Mouse (Mus musculus): ENCODE measurements around the gene Gtf3c1. TPM values are rescaled to one million over a fixed set of nuclear protein-coding genes. Genes with fewer than 3 reads are reported as not detected.

The Gtf3c1 gene
- polyA plus RNA-seq (2016; fragmentation: Nextera tagmentation; extraction: Ambion mirVana), result 47.5 and 47.6 TPM in 2 replicates

- Histone ChIP-seq H3K4me2 (replicated peaks) (peak within 1 kb of the TSS; percentile 68), H3K4me3 (peak within 1 kb of the TSS; percentile 93), H3K4me1 (peaks cover 30% of the 10 kb centered on the region), H3K27ac (peak within 1 kb of the TSS; percentile 93), H3K36me3 (peaks cover 20% of the 10 kb centered on the region), H3K27me3 (no peaks in the 10 kb centered on the region), H3K9ac (peak within 1 kb of the TSS; percentile 94), H3K9me3 (no peaks in the 10 kb centered on the region)
- WGBS, result under 1% methylated on average over 45 of the region's 45 CpGs
- peak; percentile 96 for ATAC-seq (ENCODE audit: insufficient number of reproducible peaks, insufficient read depth, low FRiP score, low TSS enrichment)
Observed at GRCm38 (mm10) chr7:125707593-125708022, at the start of gene Gtf3c1, which contains the start of gene D430042O09Rik. Gene Gtf3c1 (minus strand): TSS chr7:125707780. Gene D430042O09Rik (plus strand): TSS chr7:125707888.

DNA sequence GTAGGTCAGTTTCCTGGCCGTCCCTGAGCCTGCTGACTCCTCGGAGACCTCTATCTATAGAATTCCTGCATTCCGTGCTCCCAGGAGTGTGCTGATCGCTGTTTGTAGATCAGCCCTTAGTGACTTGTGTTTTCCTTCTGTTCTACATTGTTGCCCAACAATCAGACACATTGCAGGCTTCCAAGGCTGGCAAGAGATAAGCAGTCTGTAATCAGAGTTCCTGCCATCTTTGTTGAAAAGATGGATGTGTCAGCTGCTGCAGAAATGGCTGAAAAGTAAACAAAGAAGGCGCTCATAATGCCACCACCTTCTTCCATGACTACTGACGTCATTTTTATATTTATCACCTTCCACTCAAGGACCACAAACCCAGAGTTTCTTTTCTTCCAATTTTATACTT, 49.2 kb upstream of the Gtf3c1 start:
- Histone ChIP-seq H3K4me2 (replicated peaks) (no peak overlapping the region), H3K9me3 (no peaks in the 10 kb centered on the region), H3K4me3 (no peak overlapping the region), H3K27ac (no peak overlapping the region), H3K27me3 (no peaks in the 10 kb centered on the region), H3K4me1 (no peaks in the 10 kb centered on the region), H3K36me3 (0 out of 2 replicates have a peak, but pooled peaks cover 10% of the 10 kb centered on the region), H3K9ac (no peak overlapping the region)
- ATAC-seq (ENCODE audit: insufficient number of reproducible peaks, insufficient read depth, low FRiP score, low TSS enrichment), result no peak
- 74% methylated on average over 6 of the region's 6 CpGs for WGBS

- ATAC-seq (ENCODE audit: insufficient number of reproducible peaks, insufficient read depth, low FRiP score, low TSS enrichment), result no peak
- Histone ChIP-seq H3K4me3 (no peak overlapping the region), H3K4me1 (no peaks in the 10 kb centered on the region), H3K4me2 (replicated peaks) (no peak overlapping the region), H3K36me3 (no peaks in the 10 kb centered on the region), H3K9me3 (no peaks in the 10 kb centered on the region), H3K27me3 (no peaks in the 10 kb centered on the region), H3K9ac (no peak overlapping the region), H3K27ac (no peak overlapping the region)
- WGBS, result 84% methylated on average over 3 of the region's 3 CpGs
Observed at GRCm38 (mm10) chr7:125753326-125753715, 45.7 kb upstream of the Gtf3c1 start.

GRCm38 (mm10) chr7:125752699-125753325, 45.2 kb upstream of the Gtf3c1 start:
- Histone ChIP-seq H3K27ac (no peak overlapping the region), H3K9me3 (no peaks in the 10 kb centered on the region), H3K36me3 (no peaks in the 10 kb centered on the region), H3K4me2 (replicated peaks) (no peak overlapping the region), H3K9ac (no peak overlapping the region), H3K4me1 (no peaks in the 10 kb centered on the region), H3K27me3 (no peaks in the 10 kb centered on the region), H3K4me3 (no peak overlapping the region)
- WGBS, result 86% methylated on average over 7 of the region's 7 CpGs
- ATAC-seq (ENCODE audit: insufficient number of reproducible peaks, insufficient read depth, low FRiP score, low TSS enrichment), result no peak

GRCm38 (mm10) chr7:125748186-125748585, 40.6 kb upstream of the Gtf3c1 start:
- no peaks in the 10 kb centered on the region for H3K27me3 ChIP-seq
- 54% methylated on average over 3 of the region's 3 CpGs for WGBS
- no peak for ATAC-seq (ENCODE audit: insufficient number of reproducible peaks, insufficient read depth, low FRiP score, low TSS enrichment)

DNA sequence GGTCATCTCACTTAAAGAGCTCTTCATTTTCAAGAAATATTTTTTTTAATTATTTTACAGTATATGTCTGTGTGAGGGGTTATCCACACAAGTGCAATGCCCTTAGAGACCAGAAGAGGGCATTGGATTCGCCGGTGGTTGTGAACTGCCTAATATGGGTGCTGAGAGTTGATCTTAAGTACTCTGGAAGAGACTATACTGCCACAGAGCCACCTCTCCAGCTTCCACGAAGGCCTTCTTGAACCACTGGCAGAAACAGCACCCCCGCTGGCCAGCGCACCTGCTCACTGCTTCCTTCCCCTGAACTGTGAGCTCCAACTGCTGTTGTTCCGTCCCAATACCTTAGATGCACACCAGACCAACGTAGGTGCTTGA, 39.7 kb upstream of the Gtf3c1 start:
- no peak for ATAC-seq (ENCODE audit: insufficient number of reproducible peaks, insufficient read depth, low FRiP score, low TSS enrichment)
- no peaks in the 10 kb centered on the region for H3K9me3 ChIP-seq
- no peaks in the 10 kb centered on the region for H3K4me1 ChIP-seq
- H3K4me2 ChIP-seq (replicated peaks), result no peak overlapping the region
- 62% methylated on average over 7 of the region's 7 CpGs for WGBS
- H3K27me3 ChIP-seq, result no peaks in the 10 kb centered on the region
- H3K4me3 ChIP-seq, result no peak overlapping the region
- no peaks in the 10 kb centered on the region for H3K36me3 ChIP-seq
- no peak overlapping the region for H3K9ac ChIP-seq
- H3K27ac ChIP-seq, result no peak overlapping the region

More at GRCm38 (mm10) chr7:125748186-125748585, 40.6 kb upstream of the Gtf3c1 start:
- Histone ChIP-seq H3K4me3 (no peak overlapping the region), H3K4me1 (no peaks in the 10 kb centered on the region), H3K9ac (no peak overlapping the region), H3K4me2 (replicated peaks) (no peak overlapping the region), H3K9me3 (no peaks in the 10 kb centered on the region), H3K27ac (no peak overlapping the region), H3K36me3 (no peaks in the 10 kb centered on the region)

- Histone ChIP-seq H3K9me3 (no peaks in the 10 kb centered on the region), H3K36me3 (no peaks in the 10 kb centered on the region)
Observed at GRCm38 (mm10) chr7:125746621-125747315, 39.2 kb upstream of the Gtf3c1 start.

DNA sequence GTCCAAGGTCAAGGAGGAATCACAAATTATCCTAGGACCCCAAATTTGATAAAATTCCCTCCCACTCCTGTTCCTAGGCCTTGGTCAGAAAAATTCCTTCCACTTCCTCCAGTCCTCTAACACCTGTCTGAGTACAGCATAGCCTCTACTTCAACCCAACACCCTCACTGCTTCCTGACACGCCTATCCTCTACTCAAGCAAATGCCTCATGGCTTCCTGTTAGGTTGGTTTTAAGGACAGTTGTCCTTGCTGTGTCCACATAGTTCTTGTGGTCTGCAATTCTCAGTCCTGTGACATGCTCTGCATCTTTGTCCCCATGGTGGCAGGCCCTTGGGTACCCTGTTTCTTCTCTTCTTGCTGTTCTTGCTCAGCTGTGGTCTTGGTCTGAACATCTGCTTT, 37.2 kb upstream of the Gtf3c1 start:
- Histone ChIP-seq H3K9ac (no peak overlapping the region), H3K36me3 (no peaks in the 10 kb centered on the region), H3K27me3 (no peaks in the 10 kb centered on the region), H3K4me2 (replicated peaks) (no peak overlapping the region), H3K4me3 (no peak overlapping the region), H3K4me1 (no peaks in the 10 kb centered on the region), H3K9me3 (no peaks in the 10 kb centered on the region), H3K27ac (no peak overlapping the region)
- ATAC-seq (ENCODE audit: insufficient number of reproducible peaks, insufficient read depth, low FRiP score, low TSS enrichment), result no peak
- WGBS, result 89% methylated on average over 1 of the region's 1 CpGs

More at GRCm38 (mm10) chr7:125746621-125747315, 39.2 kb upstream of the Gtf3c1 start:
- H3K4me3 ChIP-seq, result no peak overlapping the region
- 82% methylated on average over 2 of the region's 2 CpGs for WGBS
- H3K4me2 ChIP-seq (replicated peaks), result no peak overlapping the region
- no peak overlapping the region for H3K27ac ChIP-seq
- H3K9ac ChIP-seq, result no peak overlapping the region
- H3K27me3 ChIP-seq, result no peaks in the 10 kb centered on the region
- H3K4me1 ChIP-seq, result no peaks in the 10 kb centered on the region
- no peak for ATAC-seq (ENCODE audit: insufficient number of reproducible peaks, insufficient read depth, low FRiP score, low TSS enrichment)

- no peak overlapping the region for H3K27ac ChIP-seq
- no peak for ATAC-seq (ENCODE audit: insufficient number of reproducible peaks, insufficient read depth, low FRiP score, low TSS enrichment)
- 54% methylated on average over 1 of the region's 1 CpGs for WGBS
- H3K36me3 ChIP-seq, result no peaks in the 10 kb centered on the region
- no peak overlapping the region for H3K4me3 ChIP-seq
- H3K27me3 ChIP-seq, result no peaks in the 10 kb centered on the region
- no peaks in the 10 kb centered on the region for H3K4me1 ChIP-seq
- no peak overlapping the region for H3K4me2 ChIP-seq (replicated peaks)
- no peaks in the 10 kb centered on the region for H3K9me3 ChIP-seq
- H3K9ac ChIP-seq, result no peak overlapping the region
Observed at GRCm38 (mm10) chr7:125741271-125741703, 33.7 kb upstream of the Gtf3c1 start.

GRCm38 (mm10) chr7:125740521-125740920, 32.9 kb upstream of the Gtf3c1 start:
- Histone ChIP-seq H3K27me3 (no peaks in the 10 kb centered on the region), H3K4me2 (replicated peaks) (no peak overlapping the region), H3K36me3 (no peaks in the 10 kb centered on the region), H3K9me3 (no peaks in the 10 kb centered on the region), H3K9ac (no peak overlapping the region), H3K4me3 (no peak overlapping the region), H3K27ac (no peak overlapping the region), H3K4me1 (no peaks in the 10 kb centered on the region)
- no peak for ATAC-seq (ENCODE audit: insufficient number of reproducible peaks, insufficient read depth, low FRiP score, low TSS enrichment)
- WGBS, result 62% methylated on average over 2 of the region's 2 CpGs

DNA sequence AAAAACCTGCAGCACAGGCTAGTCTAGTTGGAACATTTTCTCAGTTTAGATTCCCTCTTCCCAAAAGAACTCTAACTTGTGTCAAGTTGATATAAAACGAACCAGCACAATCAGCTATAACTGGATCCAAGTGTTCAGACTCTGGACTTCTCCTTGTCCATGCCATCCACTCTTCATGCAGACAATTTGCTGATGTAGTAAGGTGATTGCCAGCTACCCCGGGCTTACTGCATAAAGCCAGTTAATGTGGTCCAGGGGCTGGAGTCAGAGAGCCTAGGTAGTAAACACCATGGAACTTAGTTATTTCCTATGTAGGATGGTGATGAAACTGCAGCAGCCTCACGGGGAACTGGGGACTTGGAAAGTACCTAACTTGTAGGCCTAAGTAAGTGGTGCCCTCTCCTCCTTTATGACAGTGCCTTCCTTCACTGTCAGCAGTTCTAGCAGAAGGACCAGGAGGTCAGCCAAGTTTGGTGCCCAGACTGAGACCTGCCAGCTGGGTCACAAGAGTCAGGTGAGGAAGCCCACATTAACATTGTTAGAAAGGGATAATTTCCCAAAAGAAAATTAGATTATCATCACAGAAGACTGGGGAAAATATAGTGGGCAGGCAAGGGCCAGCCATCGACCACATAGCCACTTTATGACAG, 28.9 kb upstream of the Gtf3c1 start:
- H3K36me3 ChIP-seq, result no peaks in the 10 kb centered on the region
- H3K27me3 ChIP-seq, result no peaks in the 10 kb centered on the region
- WGBS, result 80% methylated on average over 4 of the region's 4 CpGs
- H3K4me1 ChIP-seq, result no peaks in the 10 kb centered on the region
- H3K4me3 ChIP-seq, result no peak overlapping the region
- H3K4me2 ChIP-seq (replicated peaks), result no peak overlapping the region
- H3K9ac ChIP-seq, result no peak overlapping the region
- no peak overlapping the region for H3K27ac ChIP-seq
- ATAC-seq (ENCODE audit: insufficient number of reproducible peaks, insufficient read depth, low FRiP score, low TSS enrichment), result no peak
- no peaks in the 10 kb centered on the region for H3K9me3 ChIP-seq

GRCm38 (mm10) chr7:125733791-125734190, 26.2 kb upstream of the Gtf3c1 start:
- Histone ChIP-seq H3K9ac (no peak overlapping the region), H3K27me3 (no peaks in the 10 kb centered on the region), H3K27ac (no peak overlapping the region), H3K4me1 (no peaks in the 10 kb centered on the region), H3K36me3 (no peaks in the 10 kb centered on the region), H3K9me3 (no peaks in the 10 kb centered on the region), H3K4me2 (replicated peaks) (no peak overlapping the region), H3K4me3 (no peak overlapping the region)
- no peak for ATAC-seq (ENCODE audit: insufficient number of reproducible peaks, insufficient read depth, low FRiP score, low TSS enrichment)
- WGBS, result 89% methylated on average over 4 of the region's 4 CpGs

Measured in embryonic facial prominence, embryonic 12.5 days (tissue).